Mouse (Mus musculus) liver, postnatal 0 days (tissue): ENCODE data around the gene Pccb. TPM values are rescaled to one million over a fixed set of nuclear protein-coding genes. Genes with fewer than 3 reads are reported as not detected.
A peak's percentile ranks its signal among the peaks of the same experiment; 100 is the strongest.

Experiments used
- ATAC-seq: fragments of 200-750 bp; cut with Nextera tagmentation; 2 replicates; pipeline ENCODE4 v1.8.0; 2017; ENCODE audit warnings: mild to moderate bottlenecking, moderate library complexity
- DNase-seq: peaks from one replicate; pipeline ENCODE4 v3.0.0-alpha.2; 2016
- H3K27ac ChIP-seq: fragments of 300-500 bp; sonication (generic); 2 replicates; pipeline ENCODE4 v1.5.1; 2014; ENCODE audit warnings: antibody characterized with exemption, moderate library complexity, mild to moderate bottlenecking, low read depth
- H3K27me3 ChIP-seq: fragments of 300-500 bp; sonication (generic); 2 replicates; pipeline ENCODE4 v1.6.1; 2014; ENCODE audit warnings: low read length, control low read depth, mixed read lengths; ENCODE audit not compliant: insufficient read depth
- H3K36me3 ChIP-seq: fragments of 300-500 bp; sonication (generic); replicated peaks from 2 replicates; pipeline ENCODE4 v1.6.1; 2014; ENCODE audit warnings: mild to moderate bottlenecking, control low read depth, low read length, moderate library complexity, mixed read lengths; ENCODE audit not compliant: insufficient read depth
- H3K4me1 ChIP-seq: fragments of 300-500 bp; sonication (generic); 2 replicates; pipeline ENCODE4 v1.6.1; 2014; ENCODE audit warnings: antibody characterized with exemption, mild to moderate bottlenecking, control low read depth; ENCODE audit not compliant: insufficient read depth
- H3K4me2 ChIP-seq: fragments of 300-500 bp; sonication (generic); 2 replicates; pipeline ENCODE4 v1.6.1; 2014; ENCODE audit warnings: low read depth, mild to moderate bottlenecking, low read length, moderate library complexity, mixed read lengths
- H3K4me3 ChIP-seq: fragments of 300-500 bp; sonication (generic); 2 replicates; pipeline ENCODE4 v1.5.1; 2014; ENCODE audit warnings: low read depth, low read length
- H3K9ac ChIP-seq: fragments of 300-500 bp; sonication (generic); replicated peaks from 2 replicates; pipeline ENCODE4 v1.6.1; 2014; ENCODE audit warnings: mild to moderate bottlenecking, moderate library complexity
- H3K9me3 ChIP-seq: fragments of 300-500 bp; sonication (generic); 2 replicates; pipeline ENCODE4 v1.6.1; 2016; ENCODE audit warnings: mild to moderate bottlenecking, control low read depth, low read length, mixed read lengths
- CTCF ChIP-seq: sonication (generic); IDR thresholded peaks from 2 replicates; pipeline ENCODE4 v1.5.1; 2016; ENCODE audit warnings: antibody characterized with exemption, low read depth
- EP300 ChIP-seq: IDR thresholded peaks from 2 replicates; pipeline ENCODE4 v1.6.1; 2016; ENCODE audit warnings: antibody characterized with exemption, low read depth, mild to moderate bottlenecking
- WGBS: fragments of 180-500 bp; shearing (Covaris S2); extraction: QIAGEN DNeasy Blood & Tissue Kit; methylation state at CpG from one replicate; pipeline ENCODE4 v1.1.7; 2014; ENCODE audit not compliant: insufficient replicate concordance; 5-methylcytosine and 5-hydroxymethylcytosine counted together
- polyA plus RNA-seq: library from polyadenylated mRNA; unstranded; fragments of >200 nt; fragmentation: Nextera tagmentation; extraction: Ambion mirVana; gene quantifications from 2 replicates; pipeline ENCODE4 v1.2.1, GENCODE M21; 2015

Pccb gene
- polyA plus RNA-seq, result 14.2 and 15.6 TPM in 2 replicates

DNA sequence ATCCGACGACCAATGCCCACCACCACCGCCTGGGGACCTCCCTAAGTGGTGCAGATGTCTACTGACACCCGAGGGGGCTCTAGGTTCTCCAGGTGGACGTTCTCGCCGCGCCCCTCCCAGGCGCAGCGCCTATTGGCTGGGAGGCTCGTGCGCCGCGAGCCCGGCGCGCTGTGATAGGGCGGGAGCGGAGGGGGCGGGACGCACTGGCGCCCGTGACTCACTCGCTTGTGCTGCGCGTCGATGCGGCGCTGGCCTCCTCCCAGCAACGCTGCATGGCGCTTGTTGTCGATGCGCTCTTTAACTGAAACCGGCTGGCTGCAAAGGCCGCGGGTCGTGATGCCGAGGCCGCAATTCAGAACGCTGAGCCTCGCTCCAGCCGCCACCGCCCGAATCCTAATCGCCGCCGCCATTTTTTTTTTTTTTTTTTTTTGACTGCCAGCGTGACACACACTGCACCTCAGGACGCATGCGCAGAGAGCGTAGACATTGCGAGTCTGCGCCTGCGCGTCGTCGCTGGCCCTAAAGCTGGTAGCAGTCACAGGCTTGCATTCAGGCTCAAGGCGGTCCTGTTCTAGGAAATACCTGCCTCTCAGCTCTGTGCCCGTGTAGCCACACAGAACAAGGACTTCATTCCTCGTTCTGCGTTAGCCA is at the start of gene Pccb:
Gene Pccb, minus strand, starts transcription at position 451 of the 651 bp plus-strand sequence.
- TF ChIP-seq EP300 (peak; percentile 25; the same call in 1 of the 2 replicates), CTCF (peak; percentile 38)
- no peaks in the 10 kb centered on the region for H3K27me3 ChIP-seq
- under 1% methylated on average over 59 of the region's 61 CpGs for WGBS
- ATAC-seq, result peak; percentile 99
- H3K9me3 ChIP-seq, result no peaks in the 10 kb centered on the region
- H3K4me3 ChIP-seq, result peak within 1 kb of the TSS; percentile 64
- H3K4me1 ChIP-seq, result peaks cover 28% of the 10 kb centered on the region
- H3K9ac ChIP-seq, result peak within 1 kb of the TSS; percentile 79
- peak; percentile 95 for DNase-seq
- peak within 1 kb of the TSS; percentile 88 for H3K4me2 ChIP-seq
- peak within 1 kb of the TSS; percentile 96 for H3K27ac ChIP-seq
- 0 out of 2 replicates have a peak, but pooled peaks cover 4% of the 10 kb centered on the region for H3K36me3 ChIP-seq

DNA sequence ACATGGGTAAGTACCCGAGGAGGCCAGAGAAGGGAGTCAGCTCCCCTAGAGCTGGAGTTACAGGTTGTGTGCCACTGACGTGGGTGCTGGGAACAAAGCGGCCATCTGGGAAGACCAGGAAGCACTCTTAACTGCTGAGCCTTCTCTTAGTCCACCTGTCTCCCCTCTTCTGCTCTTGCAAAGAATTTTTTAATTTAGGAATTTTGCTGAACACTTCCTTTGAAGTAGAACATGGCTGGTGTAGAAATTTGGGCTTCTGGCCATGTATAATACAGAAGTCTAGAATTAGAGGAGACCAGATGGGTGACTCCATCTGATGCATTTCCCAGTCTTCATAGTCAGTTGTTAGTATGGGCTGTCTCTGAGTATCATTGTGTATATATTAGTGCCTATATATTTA is 49.0 kb upstream of the Pccb start:
- Histone ChIP-seq H3K9me3 (no peaks in the 10 kb centered on the region), H3K4me2 (no peak overlapping the region), H3K9ac (no peak overlapping the region), H3K4me1 (peaks cover 21% of the 10 kb centered on the region), H3K36me3 (no peaks in the 10 kb centered on the region; the same call in none of the 2 replicates), H3K27ac (no peak overlapping the region), H3K4me3 (no peak overlapping the region), H3K27me3 (no peaks in the 10 kb centered on the region)
- ATAC-seq (no peak), DNase-seq (no peak)
- 73% methylated on average over 3 of the region's 3 CpGs for WGBS
- no peak for TF ChIP-seq CTCF
- no peak for TF ChIP-seq EP300

DNA sequence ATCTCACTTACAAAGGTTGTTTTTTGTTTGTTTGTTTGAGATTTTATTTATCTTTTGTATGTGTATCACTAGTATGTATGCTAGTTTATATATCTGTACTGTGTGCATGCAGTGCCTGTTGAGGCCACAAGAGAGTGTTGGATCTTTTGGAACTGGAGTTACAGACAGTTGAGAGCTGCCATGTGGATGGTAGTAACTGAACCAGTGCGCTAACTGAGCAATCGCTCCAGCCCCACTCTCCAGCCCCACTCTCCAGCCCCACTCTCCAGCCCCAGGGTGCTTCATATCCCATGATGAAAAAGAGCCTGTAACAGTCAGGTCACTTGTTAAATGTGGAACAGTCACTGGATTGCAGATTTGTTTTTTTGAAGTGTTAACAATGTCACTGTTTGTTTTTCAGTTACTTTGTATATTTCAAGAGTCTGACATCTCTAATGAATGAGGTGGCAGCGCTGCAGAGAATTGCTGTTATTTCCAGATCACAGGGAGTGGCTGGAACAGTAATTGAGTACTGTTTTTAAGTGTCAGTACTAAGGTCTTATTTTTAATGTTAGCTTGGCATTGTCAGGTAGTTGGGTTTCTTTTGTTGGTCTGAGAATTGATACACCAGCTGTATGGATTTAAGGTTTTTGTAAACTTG is 45.5 kb upstream of the Pccb start:
- TF ChIP-seq EP300 (no peak), CTCF (peak; percentile 35)
- no peaks in the 10 kb centered on the region for H3K9me3 ChIP-seq
- no peak overlapping the region for H3K4me3 ChIP-seq
- H3K4me1 ChIP-seq, result peaks cover 32% of the 10 kb centered on the region
- 87% methylated on average over 3 of the region's 3 CpGs for WGBS
- DNase-seq (no peak), ATAC-seq (0 out of 2 replicates have a peak, but pooled peaks have one; percentile 35)
- H3K27me3 ChIP-seq, result no peaks in the 10 kb centered on the region
- H3K9ac ChIP-seq, result no peak overlapping the region
- H3K27ac ChIP-seq, result no peak overlapping the region
- H3K36me3 ChIP-seq, result peaks cover 4% of the 10 kb centered on the region
- peak overlapping the region; percentile 96 for H3K4me2 ChIP-seq

DNA sequence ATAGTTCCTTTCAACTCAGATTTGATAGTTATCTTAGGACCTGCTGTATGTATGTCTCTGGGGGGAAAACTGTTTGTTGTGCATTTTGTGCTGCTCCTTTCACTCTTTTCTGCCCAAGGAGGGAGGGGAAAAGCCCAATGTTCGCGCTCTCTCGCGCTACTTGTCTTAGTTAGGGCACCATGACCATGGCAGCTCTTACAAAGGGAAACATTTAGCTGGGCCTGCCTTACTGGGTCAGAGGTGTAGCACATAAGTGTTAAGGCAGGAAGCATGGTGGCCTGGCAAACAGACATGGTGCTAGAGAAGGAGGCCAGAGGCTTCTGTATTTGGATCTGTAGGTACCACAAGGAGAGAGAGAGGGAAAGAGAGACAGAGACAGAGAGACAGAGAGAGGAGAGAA is 43.9 kb upstream of the Pccb start:
- Histone ChIP-seq H3K27me3 (no peaks in the 10 kb centered on the region), H3K9ac (no peak overlapping the region), H3K9me3 (no peaks in the 10 kb centered on the region), H3K4me3 (peak overlapping the region; percentile 96), H3K4me1 (peaks cover 32% of the 10 kb centered on the region), H3K36me3 (peaks cover 4% of the 10 kb centered on the region), H3K4me2 (peak overlapping the region; percentile 96), H3K27ac (peak overlapping the region; percentile 26; the same call in 1 of the 2 replicates)
- ATAC-seq (no peak), DNase-seq (no peak)
- TF ChIP-seq EP300, result no peak
- no peak for TF ChIP-seq CTCF
- WGBS, result 61% methylated on average over 4 of the region's 4 CpGs

DNA sequence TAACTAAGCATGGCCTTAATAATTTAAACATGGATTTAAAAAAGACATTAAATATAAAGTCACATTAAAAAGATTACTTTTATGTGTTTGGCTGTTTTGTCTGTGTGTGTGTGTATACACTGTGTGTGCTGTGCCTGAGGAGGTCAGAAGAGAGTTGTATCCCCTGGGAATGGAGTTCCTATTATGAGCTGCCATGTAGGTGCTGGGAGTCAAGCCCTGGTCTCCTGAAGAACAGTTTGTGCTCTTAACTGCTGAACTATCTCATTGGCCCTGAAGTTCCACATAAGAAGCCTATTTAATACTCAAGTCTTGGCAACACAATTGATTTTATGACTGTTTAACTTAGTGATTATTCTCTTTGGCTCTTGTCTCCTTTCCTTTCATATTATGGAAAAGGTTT is 42.8 kb upstream of the Pccb start:
- TF ChIP-seq EP300 (no peak), CTCF (no peak)
- Histone ChIP-seq H3K4me3 (peak overlapping the region; percentile 96), H3K36me3 (peaks cover 4% of the 10 kb centered on the region), H3K4me1 (peaks cover 33% of the 10 kb centered on the region), H3K9ac (peak overlapping the region; percentile 100), H3K27ac (no peak overlapping the region), H3K9me3 (no peaks in the 10 kb centered on the region), H3K27me3 (no peaks in the 10 kb centered on the region), H3K4me2 (peak overlapping the region; percentile 96)
- DNase-seq, result no peak
- no peak for ATAC-seq

DNA sequence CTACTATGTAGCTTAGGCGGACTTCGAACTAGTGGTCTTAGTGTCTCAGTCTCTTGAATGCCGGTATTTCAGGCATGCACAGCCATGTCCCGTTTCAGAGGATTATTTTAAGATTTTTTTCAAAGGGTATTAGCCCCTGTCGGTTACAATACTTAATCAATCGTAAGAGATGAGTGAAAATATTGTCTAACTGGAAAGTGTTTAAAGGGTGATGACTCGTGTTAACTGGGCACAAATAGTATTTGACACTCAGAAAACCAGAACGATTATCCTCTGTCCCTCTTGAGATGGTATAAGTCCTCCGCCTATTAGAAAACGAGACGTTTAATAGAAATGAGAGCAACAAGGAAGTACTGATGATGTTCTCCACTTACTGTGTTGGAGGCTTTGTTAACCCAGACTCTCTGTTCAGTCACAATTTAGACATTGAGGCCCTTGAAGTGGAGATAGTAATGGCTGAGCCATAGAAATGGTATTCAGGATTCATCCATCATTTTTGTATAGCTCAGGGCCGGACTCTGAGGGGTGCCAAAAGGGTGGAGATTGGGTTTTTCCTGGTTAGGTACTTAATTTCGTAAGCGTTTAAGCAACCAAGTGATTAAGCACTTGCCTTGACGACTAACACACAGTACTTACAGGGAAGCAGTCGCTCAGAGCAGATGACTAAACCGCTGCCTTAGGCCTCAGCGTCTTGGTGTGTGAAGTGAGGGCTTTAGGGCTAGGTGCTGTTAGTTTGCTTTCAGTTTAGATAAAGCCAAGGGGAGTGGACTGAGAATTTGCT is 41.6 kb upstream of the Pccb start:
- WGBS, result under 1% methylated on average over 18 of the region's 18 CpGs
- Histone ChIP-seq H3K4me3 (peak overlapping the region; percentile 96), H3K27me3 (no peaks in the 10 kb centered on the region), H3K9ac (peak overlapping the region; percentile 100), H3K9me3 (no peaks in the 10 kb centered on the region), H3K36me3 (peaks cover 4% of the 10 kb centered on the region), H3K4me2 (peak overlapping the region; percentile 96), H3K4me1 (peaks cover 30% of the 10 kb centered on the region), H3K27ac (peak overlapping the region; percentile 100)
- TF ChIP-seq EP300 (no peak), CTCF (no peak)
- DNase-seq (no peak), ATAC-seq (no peak)
